Mouse (Mus musculus) forebrain, embryonic 10.5 days (tissue): Measurements from ENCODE around the gene Zan. TPM values are rescaled to one million over a fixed set of nuclear protein-coding genes. Genes with fewer than 3 reads are reported as not detected.

ENCODE experiments used
- DNase-seq: peaks from one replicate; pipeline ENCODE4 v3.0.0-alpha.2; 2017; ENCODE audit warnings: low spot score; ENCODE audit errors: extremely low spot score
- H3K27ac ChIP-seq: fragments of 300-500 bp; sonication (generic); 2 replicates; pipeline ENCODE4 v1.5.1; 2016; ENCODE audit warnings: mild to moderate bottlenecking
- H3K27me3 ChIP-seq: fragments of 300-500 bp; sonication (generic); 2 replicates; pipeline ENCODE4 v1.6.1; 2016; ENCODE audit warnings: mild to moderate bottlenecking; ENCODE audit not compliant: poor library complexity, severe bottlenecking
- H3K36me3 ChIP-seq: fragments of 300-500 bp; sonication (generic); replicated peaks from 2 replicates; pipeline ENCODE4 v1.6.1; 2016; ENCODE audit warnings: mild to moderate bottlenecking, moderate library complexity
- H3K4me1 ChIP-seq: fragments of 300-500 bp; sonication (generic); 2 replicates; pipeline ENCODE4 v1.6.1; 2016
- H3K4me3 ChIP-seq: fragments of 300-500 bp; sonication (generic); 2 replicates; pipeline ENCODE4 v1.5.1; 2016; ENCODE audit warnings: mild to moderate bottlenecking, moderate library complexity
- H3K9me3 ChIP-seq: fragments of 300-500 bp; sonication (generic); 2 replicates; pipeline ENCODE4 v1.6.1; 2016; ENCODE audit warnings: mild to moderate bottlenecking, moderate library complexity
- WGBS: fragments of 180-500 bp; shearing (Covaris S2); methylation state at CpG from one replicate; pipeline ENCODE4 v1.1.7; 2016; 5-methylcytosine and 5-hydroxymethylcytosine counted together
- polyA plus RNA-seq: library from polyadenylated mRNA; unstranded; fragments of >200 nt; fragmentation: Nextera tagmentation; extraction: Ambion mirVana; gene quantifications from 2 replicates; pipeline ENCODE4 v1.2.1, GENCODE M21; 2016

Gene Zan
- polyA plus RNA-seq, 1 experiment from 2014 or later, result 0.10 TPM

DNA sequence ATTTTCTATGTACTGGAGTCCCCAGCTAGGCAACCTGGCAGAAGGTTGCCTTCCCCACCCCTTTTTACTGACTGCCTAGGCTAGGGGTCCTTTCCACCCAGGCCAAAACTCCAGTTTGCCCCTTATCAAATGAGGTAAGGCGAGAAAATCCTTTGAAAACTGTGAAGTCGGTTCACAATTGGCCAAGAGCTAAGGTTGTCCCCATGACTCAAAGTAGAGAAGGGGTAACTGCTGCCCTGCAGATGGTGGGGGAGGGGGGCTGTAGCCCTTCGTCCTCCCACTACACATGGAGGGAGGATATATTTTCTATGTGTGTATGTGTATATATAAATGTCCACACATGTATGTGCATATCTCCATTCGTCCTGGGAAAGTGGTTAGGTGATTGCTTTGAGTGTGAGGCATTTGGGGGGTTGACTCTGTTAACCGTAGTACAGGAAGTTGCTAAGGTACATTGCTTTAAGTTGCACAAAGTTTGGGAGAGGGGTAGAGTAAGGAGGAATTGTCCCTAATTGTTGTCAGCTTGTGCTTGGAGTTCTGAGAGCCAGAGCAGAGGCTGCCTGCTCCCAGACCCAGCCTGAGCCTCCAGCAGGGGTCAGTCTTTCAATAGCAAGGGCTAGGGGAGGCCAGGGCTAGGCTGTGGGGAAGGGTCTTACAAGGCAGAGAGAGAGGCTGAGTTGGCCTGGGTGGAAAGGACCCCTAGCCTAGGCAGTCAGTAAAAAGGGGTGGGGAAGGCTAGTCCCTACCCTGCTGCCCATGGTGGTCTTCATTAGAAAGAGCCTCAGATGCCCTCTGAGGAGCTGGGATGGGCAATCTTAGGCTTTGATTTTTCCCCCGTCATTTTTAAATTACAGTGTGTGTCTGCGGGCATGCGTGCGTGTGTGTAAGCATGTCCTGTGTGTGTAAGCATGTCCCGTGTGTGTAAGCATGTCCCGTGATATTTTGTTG, 36.3 kb upstream of the Zan start:
- peak; percentile 62 for DNase-seq
- Histone ChIP-seq H3K27ac (no peak overlapping the region), H3K36me3 (peaks cover 40% of the 10 kb centered on the region), H3K4me3 (peak overlapping the region; percentile 85; the same call in 1 of the 2 replicates), H3K9me3 (no peaks in the 10 kb centered on the region), H3K4me1 (peaks cover 62% of the 10 kb centered on the region), H3K27me3 (no peaks in the 10 kb centered on the region)
- 83% methylated on average over 11 of the region's 11 CpGs for WGBS

GRCm38 (mm10) chr5:137511706-137512105, 34.8 kb upstream of the Zan start:
- peak overlapping the region; percentile 96 for H3K27ac ChIP-seq
- DNase-seq, result no peak
- WGBS, result 81% methylated on average over 3 of the region's 3 CpGs
- peaks cover 27% of the 10 kb centered on the region for H3K36me3 ChIP-seq
- H3K9me3 ChIP-seq, result no peaks in the 10 kb centered on the region
- H3K4me1 ChIP-seq, result peaks cover 62% of the 10 kb centered on the region
- peak overlapping the region; percentile 85 for H3K4me3 ChIP-seq
- no peaks in the 10 kb centered on the region for H3K27me3 ChIP-seq

- peak; percentile 49 for DNase-seq
- H3K9me3 ChIP-seq, result no peaks in the 10 kb centered on the region
- H3K27me3 ChIP-seq, result no peaks in the 10 kb centered on the region
- peak overlapping the region; percentile 96 for H3K27ac ChIP-seq
- peaks cover 26% of the 10 kb centered on the region for H3K36me3 ChIP-seq
- peak overlapping the region; percentile 85 for H3K4me3 ChIP-seq
- under 1% methylated on average over 61 of the region's 83 CpGs for WGBS
- peaks cover 55% of the 10 kb centered on the region for H3K4me1 ChIP-seq
Observed at GRCm38 (mm10) chr5:137510573-137511390, 33.9 kb upstream of the Zan start.

GRCm38 (mm10) chr5:137510014-137510501, 33.2 kb upstream of the Zan start:
- Histone ChIP-seq H3K27ac (peak overlapping the region; percentile 96), H3K27me3 (no peaks in the 10 kb centered on the region), H3K4me3 (peak overlapping the region; percentile 85), H3K9me3 (no peaks in the 10 kb centered on the region), H3K36me3 (peaks cover 21% of the 10 kb centered on the region), H3K4me1 (peaks cover 51% of the 10 kb centered on the region)
- DNase-seq, result peak; percentile 83
- WGBS, result under 1% methylated on average over 41 of the region's 52 CpGs

GRCm38 (mm10) chr5:137504041-137504440, 27.2 kb upstream of the Zan start:
- no peak for DNase-seq
- H3K4me1 ChIP-seq, result peaks cover 25% of the 10 kb centered on the region
- H3K27me3 ChIP-seq, result no peaks in the 10 kb centered on the region
- no peak overlapping the region for H3K27ac ChIP-seq
- no peaks in the 10 kb centered on the region for H3K9me3 ChIP-seq
- H3K4me3 ChIP-seq, result 0 out of 2 replicates have a peak overlapping the region, but pooled peaks have one; percentile 10
- WGBS, result 86% methylated on average over 6 of the region's 6 CpGs
- peaks cover 17% of the 10 kb centered on the region for H3K36me3 ChIP-seq

DNA sequence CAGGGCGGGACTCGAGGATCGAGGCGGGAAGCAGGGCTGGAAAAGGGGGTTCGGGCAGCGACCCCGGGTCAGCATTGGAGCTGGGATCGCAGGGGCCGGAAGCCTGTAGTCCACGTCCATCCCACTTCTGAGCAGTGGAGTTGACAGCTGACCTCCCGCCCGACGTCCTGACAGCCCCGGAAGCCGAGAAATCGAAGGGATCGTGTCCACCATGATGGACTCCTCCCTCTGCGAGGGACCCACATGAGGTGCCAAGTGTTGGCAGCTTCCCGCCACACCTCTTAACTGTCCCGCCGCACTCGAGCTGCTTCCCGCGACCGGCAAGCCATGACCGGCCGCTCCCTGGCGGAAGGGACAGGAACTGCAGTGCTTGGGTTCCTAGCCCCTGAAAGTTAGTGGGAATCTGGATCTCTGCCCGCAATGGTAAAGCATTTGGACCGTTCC, 25.8 kb upstream of the Zan start:
- H3K9me3 ChIP-seq, result no peaks in the 10 kb centered on the region
- peak overlapping the region; percentile 67 for H3K4me3 ChIP-seq
- H3K4me1 ChIP-seq, result peaks cover 25% of the 10 kb centered on the region
- peaks cover 17% of the 10 kb centered on the region for H3K36me3 ChIP-seq
- DNase-seq, result peak; percentile 89
- H3K27ac ChIP-seq, result peak overlapping the region; percentile 94
- no peaks in the 10 kb centered on the region for H3K27me3 ChIP-seq
- WGBS, result under 1% methylated on average over 30 of the region's 30 CpGs

DNA sequence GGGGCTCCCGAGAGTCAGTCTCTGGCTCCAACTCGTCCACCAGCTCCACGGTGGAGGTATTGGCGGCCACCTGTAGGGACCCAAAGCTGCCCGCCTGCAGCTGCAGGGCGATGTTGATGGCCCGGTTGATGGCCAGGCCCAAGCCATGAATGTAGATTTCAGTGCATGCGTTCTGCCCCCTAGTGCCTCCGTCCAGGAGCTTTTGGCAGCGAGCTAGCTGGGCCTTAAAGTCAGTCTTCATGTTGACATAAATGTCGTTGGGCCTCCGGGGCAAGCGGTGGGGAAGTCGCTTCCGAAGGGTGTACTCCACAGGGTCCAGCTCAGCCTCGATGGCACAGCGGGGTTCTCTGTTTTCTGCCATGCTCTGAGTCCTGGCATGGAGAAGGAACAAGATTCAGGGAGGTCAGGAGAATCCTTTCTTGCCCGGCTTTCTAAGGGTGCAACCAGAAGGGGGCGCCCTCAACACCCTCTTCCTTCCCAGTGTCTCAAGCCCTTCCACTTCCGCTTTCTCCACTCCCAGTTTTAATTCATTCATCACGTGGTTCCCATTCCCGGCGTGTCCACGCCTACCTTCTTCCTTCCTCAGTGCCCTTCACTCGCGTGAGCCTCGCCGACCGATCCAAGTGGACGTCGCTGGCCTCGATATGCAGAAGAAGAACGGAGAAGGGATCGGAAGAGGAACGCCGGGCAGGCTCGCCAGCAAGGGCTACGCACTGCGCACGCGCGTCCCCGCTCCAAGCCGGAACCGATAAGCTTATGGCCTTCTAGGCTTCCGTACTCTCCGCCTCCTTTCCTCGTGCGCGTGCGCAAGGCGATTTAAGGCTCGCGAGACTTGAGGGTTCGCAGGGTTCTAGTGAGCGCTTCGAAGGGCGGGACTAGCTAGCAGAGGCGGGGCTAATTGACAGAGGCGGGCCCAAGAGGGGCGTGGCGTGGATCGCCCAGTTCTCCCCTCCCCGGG, 25.1 kb upstream of the Zan start, which contains the start of gene Pop7:
Gene Pop7, minus strand, starts transcription at position 810 of the 958 bp plus-strand sequence.
- 4% methylated on average over 64 of the region's 64 CpGs for WGBS
- peak within 1 kb of the TSS; percentile 67 for H3K4me3 ChIP-seq

GRCm38 (mm10) chr5:137500186-137500585, 23.3 kb upstream of the Zan start:
- no peak overlapping the region for H3K4me3 ChIP-seq
- whole genome bisulfite sequencing, result 92% methylated on average over 7 of the region's 7 CpGs

More for the DNA sequence above, 25.1 kb upstream of the Zan start, which contains the start of gene Pop7:
- peak; percentile 100 for DNase-seq
- peaks cover 17% of the 10 kb centered on the region for H3K36me3 ChIP-seq
- no peaks in the 10 kb centered on the region for H3K27me3 ChIP-seq
- H3K4me1 ChIP-seq, result peaks cover 25% of the 10 kb centered on the region
- peak within 1 kb of the TSS; percentile 94 for H3K27ac ChIP-seq
- H3K9me3 ChIP-seq, result no peaks in the 10 kb centered on the region

GRCm38 (mm10) chr5:137493831-137494230, 17.0 kb upstream of the Zan start:
- no peaks in the 10 kb centered on the region for H3K36me3 ChIP-seq
- H3K9me3 ChIP-seq, result no peaks in the 10 kb centered on the region
- no peaks in the 10 kb centered on the region for H3K4me1 ChIP-seq
- DNase-seq, result no peak
- no peaks in the 10 kb centered on the region for H3K27me3 ChIP-seq
- H3K4me3 ChIP-seq, result no peak overlapping the region
- no peak overlapping the region for H3K27ac ChIP-seq
- WGBS, result 89% methylated on average over 13 of the region's 13 CpGs

More at GRCm38 (mm10) chr5:137500186-137500585, 23.3 kb upstream of the Zan start:
- peaks cover 17% of the 10 kb centered on the region for H3K36me3 ChIP-seq
- H3K4me1 ChIP-seq, result peaks cover 25% of the 10 kb centered on the region
- no peak overlapping the region for H3K27ac ChIP-seq
- DNase-seq, result no peak
- H3K27me3 ChIP-seq, result no peaks in the 10 kb centered on the region
- no peaks in the 10 kb centered on the region for H3K9me3 ChIP-seq

- DNase-seq, result no peak
- no peak overlapping the region for H3K27ac ChIP-seq
- peaks cover under 1% of the 10 kb centered on the region for H3K4me1 ChIP-seq
- H3K36me3 ChIP-seq, result 0 out of 2 replicates have a peak, but pooled peaks cover 2% of the 10 kb centered on the region
- 72% methylated on average over 4 of the region's 4 CpGs for WGBS
- no peaks in the 10 kb centered on the region for H3K9me3 ChIP-seq
- H3K4me3 ChIP-seq, result no peak overlapping the region
- H3K27me3 ChIP-seq, result no peaks in the 10 kb centered on the region
Observed at GRCm38 (mm10) chr5:137491559-137491958, 14.7 kb upstream of the Zan start.

DNA sequence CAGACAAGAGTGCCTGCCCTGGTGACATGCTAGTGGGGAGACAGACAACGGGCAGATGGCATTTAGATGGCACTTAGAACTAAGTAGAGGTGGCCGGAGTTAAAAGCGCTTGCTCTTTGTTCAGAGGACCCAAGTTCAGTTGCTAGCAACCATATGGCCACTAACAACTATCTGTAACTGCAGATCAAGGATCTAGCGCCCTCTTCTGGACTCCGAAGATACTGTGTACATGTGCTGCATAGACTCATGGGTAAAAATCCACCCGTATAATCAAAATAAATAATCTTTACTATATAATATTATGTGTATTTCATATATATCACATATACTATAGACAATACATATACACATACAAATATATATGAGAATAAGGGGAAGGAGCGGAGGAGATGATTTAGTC, 10.8 kb upstream of the Zan start:
- Histone ChIP-seq H3K36me3 (0 out of 2 replicates have a peak, but pooled peaks cover 2% of the 10 kb centered on the region), H3K9me3 (no peaks in the 10 kb centered on the region), H3K4me3 (no peak overlapping the region), H3K27ac (no peak overlapping the region), H3K4me1 (peaks cover 26% of the 10 kb centered on the region), H3K27me3 (peaks cover 25% of the 10 kb centered on the region)
- DNase-seq, result no peak
- 88% methylated on average over 7 of the region's 7 CpGs for WGBS
